Mouse (Mus musculus): ENCODE data around the gene Ppie.

GRCm38 (mm10) chr4:123152976-123153375 lies 13.2 kb upstream of the Ppie start:
- TF ChIP-seq CTCF (IDR thresholded peaks at IDR 0.05; ENCODE audit: extremely low read depth, insufficient read depth, low read length) (no peak), POLR2A (IDR thresholded peaks at IDR 0.05; ENCODE audit: extremely low read depth, insufficient read depth, low read length) (no peak)

Measured in cortical plate, adult 2 months (tissue).